Mouse (Mus musculus) CD4-positive, CD25-positive, alpha-beta regulatory T cell (primary cell): ENCODE measurements around the gene Bcl7c. TPM values are rescaled to one million over a fixed set of nuclear protein-coding genes. Genes with fewer than 3 reads are reported as not detected.

Source experiments
- polyA plus RNA-seq: library from polyadenylated mRNA; unstranded; fragments of 100-300 nt; shearing (Covaris generic); gene quantifications from one replicate; pipeline ENCODE4 v1.2.1, GENCODE M21; 2017

Bcl7c gene
- 74.6 TPM for polyA plus RNA-seq

GRCm38 (mm10) chr7:127708207-127709078 is at the start of gene Bcl7c:
Bcl7c (minus strand) TSS chr7:127708933.

DNA sequence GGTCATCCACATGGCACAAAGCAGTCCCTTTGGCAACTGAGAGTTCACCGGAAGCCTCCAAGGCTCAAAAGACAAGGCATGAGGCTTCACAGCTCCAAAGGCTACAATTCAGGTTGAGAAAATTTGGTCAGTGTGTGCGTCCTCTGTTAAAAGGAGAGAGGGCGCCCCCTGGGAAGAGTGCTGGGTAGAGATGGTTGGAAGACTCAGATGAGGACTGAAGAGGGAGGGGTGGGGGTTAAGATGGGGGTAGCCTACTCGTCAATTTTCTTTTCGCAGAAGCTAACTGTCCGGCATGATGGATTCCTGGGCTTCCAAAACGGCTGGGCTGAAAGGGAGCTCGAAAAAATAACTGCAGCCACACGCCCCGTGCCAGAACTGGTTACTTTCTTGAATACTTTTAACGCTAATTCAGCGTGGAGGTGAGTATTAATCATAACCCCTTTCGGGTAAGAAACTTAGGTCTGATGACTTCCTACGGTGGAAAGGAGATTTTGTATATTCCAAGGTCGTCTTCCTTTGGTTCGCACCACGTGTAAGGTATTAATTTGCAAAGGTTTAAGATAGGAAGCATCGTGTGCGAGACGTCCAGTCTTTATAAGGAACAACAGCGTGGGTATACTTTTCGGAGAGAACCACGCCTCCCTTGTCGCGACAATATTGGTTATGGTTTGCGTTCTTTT is 35.8 kb upstream of the Bcl7c start, which contains the start of gene Fbxl19:
TSS of gene Fbxl19 (plus strand) at position 178 of the 680 bp plus-strand sequence.

DNA sequence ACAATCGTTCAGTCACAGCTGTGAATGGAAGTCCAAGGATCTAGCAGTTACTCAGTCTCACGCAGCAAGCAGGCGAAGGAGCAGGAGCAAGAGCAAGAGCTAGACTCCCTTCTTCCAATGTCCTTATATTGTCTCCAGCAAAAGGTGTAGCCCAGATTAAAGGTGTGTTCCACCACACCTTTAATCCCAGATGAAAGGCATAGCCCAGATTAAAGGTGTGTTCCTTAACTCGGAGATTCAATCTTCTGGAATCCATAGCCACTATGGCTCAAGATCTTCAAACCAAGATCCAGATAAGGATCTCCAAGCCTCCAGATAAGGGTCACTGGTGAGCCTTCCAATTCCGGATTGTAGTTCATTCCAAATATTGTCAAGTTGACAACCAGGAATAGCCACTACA is 23.3 kb upstream of the Bcl7c start, which contains the start of gene Ctf2:
TSS of gene Ctf2 (minus strand) at position 101 of the 400 bp plus-strand sequence.

GRCm38 (mm10) chr7:127712461-127713385 is 4.0 kb upstream of the Bcl7c start, which contains the start of gene Ctf1:
Ctf1 (plus strand) TSS chr7:127712736.

DNA sequence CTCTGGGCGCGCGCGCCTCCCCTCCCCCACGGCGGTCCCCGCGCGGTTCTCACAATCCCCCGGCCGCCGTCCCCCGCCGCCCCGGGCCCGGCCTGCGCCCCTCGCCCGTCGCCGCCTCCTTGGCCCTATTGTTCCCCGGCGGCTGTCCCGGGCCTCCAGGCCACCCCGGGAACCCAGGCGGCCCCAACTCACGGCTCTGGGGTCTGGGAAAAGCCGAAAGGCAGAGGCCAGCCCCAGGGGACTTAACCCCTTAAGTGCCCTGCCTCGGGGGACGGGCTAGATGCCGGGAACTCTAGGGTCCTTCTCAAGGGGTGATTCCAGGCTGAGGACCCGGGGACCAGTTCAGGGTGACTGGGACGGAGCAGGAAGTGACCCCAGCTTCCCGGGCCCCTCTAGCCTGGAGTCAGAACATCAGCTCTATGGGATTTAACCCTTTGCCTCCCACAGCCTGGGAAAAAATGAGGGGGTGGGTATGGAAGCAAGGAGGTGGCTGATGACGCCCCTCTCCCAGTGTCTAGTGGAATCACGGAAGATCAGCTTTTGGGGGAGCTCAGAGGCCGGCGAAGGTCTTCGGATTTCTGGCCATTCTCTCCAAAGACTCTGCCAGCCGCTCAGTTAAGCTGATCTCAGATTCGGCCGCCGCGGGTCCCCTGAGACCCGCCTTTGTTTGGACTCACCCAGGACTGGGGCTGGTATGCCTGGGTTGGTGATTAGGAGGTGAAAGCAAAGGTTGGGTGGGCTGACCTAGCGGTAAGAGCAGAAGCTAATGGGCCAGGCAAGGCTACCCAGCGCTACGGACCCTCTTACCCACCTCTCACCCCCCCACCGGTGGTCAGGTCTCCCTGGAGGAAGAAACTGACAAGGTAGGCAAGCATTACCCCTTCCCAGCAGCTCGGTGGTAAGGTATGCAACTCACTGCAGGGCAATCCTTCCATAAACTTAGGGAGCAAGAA is 93.6 kb downstream of the Bcl7c start, which contains the start of gene Zfp629:
TSS of gene Zfp629 (minus strand) at position 907 of the 953 bp plus-strand sequence.

Other genes starting within 250 kb of the Bcl7c start
- gene Prr14, start 249.3 kb downstream of the Bcl7c start, polyA plus RNA-seq = 135 TPM
- 17.4 TPM for gene Fbrs, start 229.7 kb downstream of the Bcl7c start, polyA plus RNA-seq
- 72.1 TPM for gene Srcap, start 196.9 kb downstream of the Bcl7c start, polyA plus RNA-seq
- gene Gm42715, start 189.3 kb downstream of the Bcl7c start, polyA plus RNA-seq = 6.4 TPM
- 15.0 TPM for gene Tmem265, start 147.5 kb downstream of the Bcl7c start, polyA plus RNA-seq
- gene Phkg2, start 135.6 kb downstream of the Bcl7c start, polyA plus RNA-seq = 114 TPM
- gene Ccdc189, start 120.3 kb downstream of the Bcl7c start, polyA plus RNA-seq = 0.42 TPM
- gene Rnf40, start 120.2 kb downstream of the Bcl7c start, polyA plus RNA-seq = 129 TPM
- 1.0 TPM for gene Zfp629, start 93.1 kb downstream of the Bcl7c start, polyA plus RNA-seq
- not detected for gene Ctf1, start 3.8 kb upstream of the Bcl7c start, polyA plus RNA-seq
- gene Ctf2, start 23.2 kb upstream of the Bcl7c start, polyA plus RNA-seq = not detected
- gene Fbxl19, start 35.6 kb upstream of the Bcl7c start, polyA plus RNA-seq = 1.3 TPM
- 24.1 TPM for gene Orai3, start 60.9 kb upstream of the Bcl7c start, polyA plus RNA-seq
- 3.5 TPM for gene Setd1a, start 67.7 kb upstream of the Bcl7c start, polyA plus RNA-seq
- not detected for gene Gm49388, start 76.7 kb upstream of the Bcl7c start, polyA plus RNA-seq
- gene Hsd3b7, start 91.7 kb upstream of the Bcl7c start, polyA plus RNA-seq = 2.4 TPM
- gene Stx4a, start 115.4 kb upstream of the Bcl7c start, polyA plus RNA-seq = 150 TPM
- gene Stx1b, start 115.6 kb upstream of the Bcl7c start, polyA plus RNA-seq = not detected
- gene Zfp646, start 167.3 kb upstream of the Bcl7c start, polyA plus RNA-seq = 43.1 TPM
- gene Zfp668, start 167.9 kb upstream of the Bcl7c start, polyA plus RNA-seq = 21.8 TPM
- 0.48 TPM for gene Prss53, start 182.0 kb upstream of the Bcl7c start, polyA plus RNA-seq
- not detected for gene Gm21974, start 186.5 kb upstream of the Bcl7c start, polyA plus RNA-seq
- 34.1 TPM for gene Vkorc1, start 186.7 kb upstream of the Bcl7c start, polyA plus RNA-seq
- 68.1 TPM for gene Bckdk, start 195.1 kb upstream of the Bcl7c start, polyA plus RNA-seq
- 46.5 TPM for gene Kat8, start 203.6 kb upstream of the Bcl7c start, polyA plus RNA-seq
- gene Prss8, start 221.2 kb upstream of the Bcl7c start, polyA plus RNA-seq = 0.11 TPM
- gene Prss36, start 237.8 kb upstream of the Bcl7c start, polyA plus RNA-seq = 4.2 TPM